Mouse (Mus musculus): ENCODE data around the gene Ncaph.
"Not testable (repeated sequence)": the region's sequence is repeated elsewhere in the genome, so short reads cannot be mapped to it uniquely, and the experiment has no call there.

Ncaph gene

DNA sequence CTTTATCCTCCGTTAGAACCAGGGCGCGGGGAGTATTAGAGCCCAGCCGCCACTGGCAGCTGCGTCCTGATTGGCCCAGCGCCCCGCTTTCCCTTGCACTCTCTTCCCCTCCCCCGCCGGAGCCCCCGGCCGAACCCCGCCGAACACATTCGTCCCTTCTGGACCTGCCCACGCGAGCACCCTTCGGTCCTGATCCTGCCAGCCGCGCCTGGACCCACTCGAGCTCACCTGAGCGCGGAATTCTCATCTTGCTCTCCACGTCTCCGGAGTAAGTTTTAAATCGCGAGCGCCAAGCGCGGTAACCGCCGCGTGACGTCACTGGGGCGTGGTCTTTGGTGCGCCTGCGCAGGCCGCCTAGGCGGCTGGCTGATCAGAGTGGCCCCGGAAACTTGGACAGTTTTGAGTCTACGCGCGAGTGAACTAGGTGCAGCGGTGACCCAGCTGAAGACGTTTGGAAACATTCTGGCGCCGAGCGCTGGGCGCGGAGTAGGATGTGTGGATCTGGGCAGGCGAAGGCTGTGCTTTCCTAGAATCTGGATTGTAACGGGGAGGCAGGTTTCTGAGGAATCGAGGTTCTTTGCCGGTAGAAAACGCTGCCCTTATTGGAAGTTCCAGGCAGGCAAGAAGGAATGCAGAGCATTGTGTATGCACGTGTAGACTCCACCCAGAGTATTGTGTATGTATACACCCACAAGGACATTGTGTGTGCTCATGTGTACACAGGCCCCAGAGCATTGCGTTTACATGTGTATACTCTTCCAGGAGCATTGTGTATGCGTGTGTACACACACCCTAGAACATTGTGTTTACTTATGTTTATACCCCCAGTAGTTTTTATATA is at the start of gene Ncaph:
TSS of gene Ncaph (minus strand) at position 334 of the 841 bp plus-strand sequence.
- DNase-seq (ENCODE audit: low spot score in 2 of 2) = peak; percentile 88 to 93

- DNase-seq (ENCODE audit: low spot score in 2 of 2) = peak; percentile 23 to 69
Measured at GRCm38 (mm10) chr2:127182598-127183381, 49.0 kb upstream of the Ncaph start.

- DNase-seq (ENCODE audit: low spot score in 2 of 2) = not testable (repeated sequence)
Measured at GRCm38 (mm10) chr2:127166261-127166660, 32.5 kb upstream of the Ncaph start.

DNA sequence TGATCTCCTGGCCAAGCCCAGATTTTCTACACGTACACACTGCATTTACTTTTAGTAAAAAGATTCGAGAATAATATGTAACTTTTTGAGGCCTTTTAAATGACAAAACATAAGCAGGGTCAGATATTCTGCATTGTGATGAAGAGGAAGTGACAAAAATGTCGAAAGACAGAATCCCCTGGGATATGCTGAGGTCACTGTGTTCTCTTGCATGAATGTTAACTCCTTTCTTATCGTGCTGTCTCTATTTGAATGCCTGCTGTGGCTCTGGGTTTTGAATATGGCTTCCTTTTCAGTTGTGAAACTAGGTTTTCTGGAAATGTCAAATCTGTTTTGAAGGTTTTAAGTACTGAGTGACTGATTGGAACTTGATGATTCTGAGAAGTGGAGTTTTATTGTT is 31.9 kb upstream of the Ncaph start:
- no peak for DNase-seq (ENCODE audit: low spot score in 2 of 2)

DNA sequence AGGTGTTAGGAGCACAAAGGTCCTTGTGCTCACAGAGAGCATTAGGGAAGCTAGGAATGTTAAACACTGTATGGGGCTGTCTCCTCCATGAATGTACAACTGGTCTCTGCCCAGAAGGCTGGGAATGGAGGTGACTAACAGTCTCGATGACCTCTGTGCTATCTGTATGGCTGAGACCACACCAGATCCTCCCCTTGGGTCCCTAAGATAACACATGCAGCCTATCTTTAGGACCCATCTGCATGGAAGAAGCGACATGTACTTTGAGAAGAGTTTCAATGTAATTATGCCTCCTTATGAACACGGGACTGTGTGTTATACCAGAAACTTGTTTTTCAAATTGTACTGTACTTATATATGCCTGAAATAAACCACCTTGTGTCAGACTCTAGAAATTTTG is 11.9 kb upstream of the Ncaph start:
- DNase-seq (ENCODE audit: low spot score in 2 of 2) = no peak

DNA sequence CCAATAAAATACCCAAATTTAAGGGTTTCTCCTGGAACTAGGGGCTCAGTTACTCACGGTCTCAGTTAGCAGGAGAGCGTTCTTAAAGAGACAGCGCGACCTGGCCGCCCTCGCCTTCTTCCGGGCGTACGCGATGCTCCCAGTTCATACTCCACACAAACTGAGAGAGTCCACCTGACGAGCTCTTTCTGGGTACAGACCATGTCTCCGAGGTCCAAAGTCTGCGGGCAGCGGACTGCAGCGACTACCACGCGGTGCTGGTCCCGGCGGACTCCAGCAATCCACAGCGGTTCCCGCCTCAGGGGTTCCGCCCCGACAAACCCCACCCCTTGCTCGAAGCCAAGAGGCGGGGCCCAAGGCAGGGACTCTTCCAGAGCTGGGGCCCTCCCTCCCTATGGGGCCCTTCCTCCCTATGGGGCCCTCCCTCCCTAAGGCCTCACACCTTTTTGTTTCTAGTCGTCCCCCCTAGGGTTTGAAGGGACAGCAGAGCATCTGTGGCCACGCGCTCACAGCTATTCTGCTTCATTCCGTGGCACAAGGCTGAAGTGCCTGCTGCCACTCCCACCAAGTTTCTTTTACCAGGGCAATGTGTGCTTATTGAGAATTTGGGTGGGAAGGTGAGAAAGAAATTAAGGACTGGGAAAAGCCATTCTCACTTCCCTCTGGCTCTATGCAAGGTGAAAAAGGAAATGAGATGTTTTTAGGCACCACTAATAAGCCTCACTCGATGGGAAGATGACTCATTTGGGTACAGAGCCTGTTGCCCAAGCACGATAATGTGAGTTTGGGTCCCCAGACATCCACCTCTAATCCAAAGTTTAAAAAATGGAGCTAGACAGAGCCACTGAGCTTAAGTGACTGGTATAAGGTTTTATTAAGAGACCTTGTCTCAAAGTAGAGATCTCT is 9.7 kb upstream of the Ncaph start, which contains the start of gene Itpripl1:
TSS of gene Itpripl1 (minus strand) at position 285 of the 906 bp plus-strand sequence.
- DNase-seq (ENCODE audit: low spot score in 2 of 2) = peak in 1 of 2 experiments; percentile 35

DNA sequence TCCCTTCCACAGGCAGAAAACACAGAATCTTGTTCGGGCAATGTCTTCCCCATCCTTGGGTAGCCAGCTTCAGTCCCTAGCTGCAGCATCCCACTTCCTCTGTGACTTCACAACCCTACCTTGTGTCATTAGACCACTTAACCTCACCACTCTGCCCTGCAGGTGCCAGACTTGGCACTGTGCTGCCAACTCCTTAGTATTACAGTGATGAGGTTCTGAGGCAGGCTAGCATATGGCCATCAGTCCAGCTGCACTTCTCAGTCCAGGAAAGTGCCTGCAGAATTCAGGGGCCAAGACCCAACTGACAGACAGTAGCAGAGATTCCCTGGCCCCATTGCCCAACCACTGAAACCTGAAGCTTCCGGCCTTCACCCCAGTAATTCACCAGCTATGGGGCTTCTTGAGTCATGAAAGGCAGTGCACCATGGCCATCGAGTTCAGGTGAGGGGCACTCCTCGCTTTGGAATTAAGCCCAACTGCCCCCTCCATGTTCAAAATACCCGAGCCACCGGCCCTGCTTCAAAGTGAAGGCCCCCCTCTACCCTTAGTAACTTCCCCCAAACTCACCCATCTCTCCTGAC is 8.9 kb upstream of the Ncaph start:
- DNase-seq (ENCODE audit: low spot score in 2 of 2) = no peak

DNA sequence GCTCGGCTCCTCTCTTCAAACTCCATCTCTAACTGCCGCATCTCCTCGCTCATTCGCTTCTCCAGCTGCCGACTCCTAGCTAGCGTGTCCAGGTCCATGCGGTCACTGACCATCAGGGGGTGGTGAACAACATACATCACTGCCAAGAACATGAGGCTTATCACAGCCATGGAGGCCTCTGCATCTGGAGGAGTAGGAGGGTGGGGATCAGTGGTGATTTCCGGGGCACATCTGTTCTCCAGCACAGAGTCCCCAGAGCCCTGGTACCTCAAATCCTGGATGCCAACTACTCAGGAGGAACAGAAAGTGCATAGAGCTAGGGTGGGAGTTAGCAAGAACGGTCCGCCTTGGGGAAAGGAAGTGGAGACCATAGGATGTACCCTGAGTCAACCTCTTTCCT is 8.3 kb upstream of the Ncaph start:
- DNase-seq (ENCODE audit: low spot score in 2 of 2) = no peak

DNA sequence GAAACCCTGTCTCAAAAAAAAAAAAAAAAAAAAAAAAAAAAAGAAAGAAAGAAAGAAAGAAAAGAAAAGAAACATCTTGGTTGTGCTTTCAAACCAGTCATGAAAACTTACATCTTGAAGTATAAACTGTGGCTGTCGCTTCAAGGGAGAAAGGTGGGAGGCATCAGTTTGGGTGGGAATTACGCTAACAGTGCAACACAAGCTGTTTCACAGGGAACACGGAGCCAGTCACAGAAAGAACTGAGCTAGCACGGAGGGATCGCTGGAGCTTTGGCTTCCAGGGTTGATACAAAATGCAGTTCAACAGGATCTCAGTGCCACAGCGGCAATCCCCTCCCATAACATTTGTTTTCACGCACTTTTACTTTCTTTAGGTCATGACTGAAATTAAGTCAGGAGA is 6.3 kb upstream of the Ncaph start:
- no peak for DNase-seq (ENCODE audit: low spot score in 2 of 2)

DNA sequence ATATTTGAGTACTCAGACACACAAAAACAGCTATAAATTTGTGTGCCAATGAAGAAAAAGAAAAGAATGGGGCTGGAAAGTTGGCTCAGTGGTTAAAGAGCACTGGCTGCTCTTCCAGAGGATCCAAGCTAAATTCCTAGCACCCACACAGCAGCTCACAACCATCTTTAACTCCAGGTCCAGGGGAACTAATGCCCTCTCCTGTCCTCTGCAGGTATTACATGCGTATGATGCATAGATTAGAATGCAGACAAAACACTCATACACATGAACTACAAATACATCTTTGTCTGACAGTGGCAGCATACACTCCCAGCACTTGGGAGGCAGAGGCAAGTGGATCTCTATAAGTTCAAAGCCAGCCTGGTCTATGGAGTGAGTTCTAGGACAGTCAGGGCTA is 5.9 kb upstream of the Ncaph start:
- no peak for DNase-seq (ENCODE audit: low spot score in 2 of 2)

DNA sequence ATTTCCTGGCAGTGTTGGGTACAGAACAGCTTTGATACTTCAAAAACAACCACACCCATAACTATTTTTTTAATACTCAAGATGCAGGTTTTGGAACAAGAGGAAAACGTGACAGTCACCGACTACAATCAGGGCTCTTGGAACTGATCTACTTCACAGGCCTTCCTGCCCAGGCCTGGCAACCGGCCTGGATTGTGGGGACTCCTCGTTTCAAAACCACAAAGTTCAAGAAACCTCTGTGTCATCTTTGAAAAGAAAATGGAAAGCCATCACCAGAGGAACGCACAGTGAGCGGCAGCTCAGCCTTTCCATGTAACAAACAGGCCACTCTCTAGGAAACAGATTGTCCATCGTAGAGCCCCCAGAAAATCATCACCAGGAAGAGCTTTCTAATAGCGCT is 5.3 kb upstream of the Ncaph start:
- no peak for DNase-seq (ENCODE audit: low spot score in 2 of 2)

DNA sequence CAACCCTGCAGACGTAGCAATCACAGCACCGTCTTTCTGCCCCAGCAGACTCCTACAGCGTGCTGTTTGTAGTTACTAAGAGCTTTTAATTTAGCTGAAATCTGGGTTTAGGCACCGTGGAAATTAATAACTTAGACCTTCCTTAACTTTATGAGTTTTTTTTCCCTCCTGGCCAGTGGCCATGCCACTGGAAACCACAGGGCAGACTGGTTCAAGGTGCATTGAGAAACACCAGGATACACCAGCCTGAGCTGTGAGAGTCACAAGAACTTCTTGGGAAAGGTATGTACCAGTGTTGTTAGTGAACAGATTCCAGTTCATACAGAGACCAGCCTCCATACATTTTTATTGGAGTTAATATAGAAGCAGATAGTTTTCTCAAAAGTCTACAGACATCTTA is 4.7 kb upstream of the Ncaph start:
- no peak for DNase-seq (ENCODE audit: low spot score in 2 of 2)

- no peak for DNase-seq (ENCODE audit: low spot score in 2 of 2)
Measured at GRCm38 (mm10) chr2:127137838-127138420, 4.2 kb upstream of the Ncaph start.

DNA sequence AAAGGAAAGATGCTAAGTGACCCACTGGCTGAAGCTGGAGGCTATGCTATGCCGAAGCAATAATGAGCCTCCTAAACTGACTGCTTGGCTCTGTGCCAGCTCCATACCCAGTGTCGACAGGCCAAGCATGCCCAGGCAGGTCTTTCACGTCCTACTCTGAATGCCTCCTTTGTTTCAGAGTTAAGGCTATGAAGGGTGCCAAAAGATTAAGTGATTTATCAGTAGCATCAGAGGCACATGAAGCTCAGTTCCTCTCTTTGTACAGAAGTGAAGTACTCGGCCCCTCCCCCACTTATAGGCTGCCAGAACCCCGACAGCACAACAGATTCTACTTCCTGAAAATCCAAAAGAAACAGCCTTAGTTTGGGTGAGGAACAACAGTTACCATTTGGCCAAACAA is 3.2 kb upstream of the Ncaph start:
- DNase-seq (ENCODE audit: low spot score in 2 of 2) = peak in 1 of 2 experiments; percentile 20

DNA sequence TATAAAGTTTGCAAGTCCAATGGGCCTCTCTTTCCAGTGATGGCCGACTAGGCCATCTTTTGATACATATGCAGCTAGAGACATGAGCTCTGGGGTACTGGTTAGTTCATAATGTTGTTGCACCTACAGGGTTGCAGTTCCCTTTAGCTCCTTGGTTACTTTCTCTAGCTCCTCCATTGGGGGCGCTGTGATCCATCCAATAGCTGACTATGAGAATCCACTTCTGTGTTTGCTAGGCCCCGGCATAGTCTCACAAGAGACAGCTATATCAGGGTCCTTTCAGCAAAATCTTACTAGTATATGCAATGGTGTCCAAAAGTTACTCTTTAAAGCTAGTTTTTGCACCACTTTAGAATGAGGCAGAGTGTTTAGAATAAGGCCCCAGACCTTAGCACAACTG is 1.5 kb upstream of the Ncaph start:
- DNase-seq (ENCODE audit: low spot score in 2 of 2) = not testable (repeated sequence)

DNA sequence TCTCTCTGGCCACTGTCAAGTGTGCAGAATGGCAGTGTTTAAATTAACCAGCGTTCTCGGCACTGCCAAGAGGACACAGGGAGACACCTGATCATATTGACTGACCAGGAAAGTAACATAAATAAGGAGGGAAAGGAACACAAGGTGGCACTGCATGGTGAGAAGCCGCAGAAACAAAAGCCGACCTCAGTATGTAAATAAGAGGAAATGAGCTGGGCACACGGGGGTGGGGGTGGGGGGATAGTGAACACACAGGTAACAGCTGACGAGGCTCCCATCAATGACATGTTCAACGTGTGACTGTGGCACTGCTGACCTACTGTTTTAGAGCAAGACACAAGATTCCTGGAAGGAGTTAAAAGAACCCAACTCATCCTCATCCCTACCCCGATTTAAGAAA is 2.4 kb downstream of the Ncaph start:
- DNase-seq (ENCODE audit: low spot score in 2 of 2) = no peak

GRCm38 (mm10) chr2:127128926-127129325 is 4.8 kb downstream of the Ncaph start:
- DNase-seq (ENCODE audit: low spot score in 2 of 2) = no peak

DNA sequence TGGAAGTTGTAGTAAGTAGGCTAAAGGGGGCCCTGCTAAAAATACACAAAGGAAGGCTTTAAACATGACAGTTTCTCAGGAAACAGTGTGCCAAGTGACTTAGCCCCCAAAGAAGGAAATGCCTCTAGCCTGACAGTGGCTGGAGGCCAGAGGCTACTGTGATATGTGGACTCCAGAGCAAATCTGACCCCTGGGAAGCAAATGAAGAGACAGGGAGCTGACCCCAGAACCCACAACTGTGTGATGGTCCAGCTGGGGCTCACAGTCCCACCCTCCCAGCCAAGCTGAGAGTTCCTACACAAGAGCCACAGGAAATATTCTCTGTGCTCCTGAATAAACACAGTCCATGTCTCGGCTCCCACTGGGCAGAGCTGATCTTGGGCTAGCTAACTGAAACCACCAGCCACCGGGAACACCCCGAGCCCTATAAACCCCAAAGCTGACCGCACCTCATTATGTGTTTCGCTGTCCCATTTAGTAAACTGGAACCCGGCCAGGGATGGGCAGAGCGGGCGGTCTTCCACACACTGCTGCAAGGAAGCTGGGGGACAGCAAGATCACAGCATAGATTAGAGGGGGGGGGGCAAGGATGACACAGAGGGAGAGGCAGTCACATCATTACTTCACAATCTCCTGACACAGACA is 12.0 kb downstream of the Ncaph start:
- no peak for DNase-seq (ENCODE audit: low spot score in 2 of 2)

DNA sequence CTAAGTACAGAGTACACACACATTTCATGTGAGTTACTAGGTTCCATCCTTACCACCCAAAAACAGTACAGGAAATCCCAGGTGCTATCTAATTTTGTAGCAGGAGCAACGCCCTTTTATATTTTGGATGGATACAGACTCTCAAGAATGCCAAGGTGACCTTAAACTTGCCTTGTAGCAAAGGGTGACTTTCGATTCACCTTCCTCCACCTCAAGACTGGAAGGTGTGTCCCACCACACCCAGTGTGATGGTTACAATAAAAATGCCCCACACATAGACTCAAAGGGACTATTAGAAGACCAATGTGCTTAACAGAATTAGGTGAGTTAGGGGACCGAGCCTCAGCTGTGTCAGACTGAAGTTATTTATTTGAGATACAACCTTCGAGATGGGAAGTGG is 24.8 kb downstream of the Ncaph start:
- DNase-seq (ENCODE audit: low spot score in 2 of 2) = no peak

- DNase-seq (ENCODE audit: low spot score in 2 of 2) = no peak
Measured at GRCm38 (mm10) chr2:127092000-127092399, 41.8 kb downstream of the Ncaph start.

- DNase-seq (ENCODE audit: low spot score in 2 of 2) = not testable (repeated sequence)
Measured at GRCm38 (mm10) chr2:127090151-127090550, 43.6 kb downstream of the Ncaph start.

Data from cerebellum, postnatal 4 days (tissue).